Mouse (Mus musculus) kidney, embryonic 14.5 days (tissue): ENCODE measurements around the gene Cbl. TPM values are rescaled to one million over a fixed set of nuclear protein-coding genes. Genes with fewer than 3 reads are reported as not detected.

ENCODE experiments used
- ATAC-seq: fragments of 200-750 bp; cut with Nextera tagmentation; 2 replicates; pipeline ENCODE4 v1.8.0; 2017; ENCODE audit warnings: moderate number of reproducible peaks, mild to moderate bottlenecking, moderate TSS enrichment, moderate library complexity; ENCODE audit not compliant: low FRiP score, low TSS enrichment
- H3K27ac ChIP-seq: fragments of 300-500 bp; sonication (generic); 2 replicates; pipeline ENCODE4 v1.5.1; 2014; ENCODE audit warnings: low read depth, mild to moderate bottlenecking, low read length, moderate library complexity, mixed read lengths
- H3K27me3 ChIP-seq: fragments of 300-500 bp; sonication (generic); 2 replicates; pipeline ENCODE4 v1.6.1; 2014; ENCODE audit warnings: mild to moderate bottlenecking, low read length; ENCODE audit not compliant: control insufficient read depth, insufficient read depth
- H3K36me3 ChIP-seq: fragments of 300-500 bp; sonication (generic); 2 replicates; pipeline ENCODE4 v1.6.1; 2014; ENCODE audit warnings: low read length, mixed read lengths; ENCODE audit not compliant: control insufficient read depth, insufficient read depth
- H3K4me1 ChIP-seq: fragments of 300-500 bp; sonication (generic); 2 replicates; pipeline ENCODE4 v1.6.1; 2014; ENCODE audit warnings: low read length, mixed read lengths; ENCODE audit not compliant: control insufficient read depth, insufficient read depth
- H3K4me2 ChIP-seq: fragments of 300-500 bp; sonication (generic); replicated peaks from 2 replicates; pipeline ENCODE4 v1.6.1; 2014; ENCODE audit warnings: low read depth, mild to moderate bottlenecking, low read length
- H3K4me3 ChIP-seq: fragments of 300-500 bp; sonication (generic); 2 replicates; pipeline ENCODE4 v1.5.1; 2014; ENCODE audit warnings: mild to moderate bottlenecking, low read length
- H3K9ac ChIP-seq: fragments of 300-500 bp; sonication (generic); 2 replicates; pipeline ENCODE4 v1.6.1; 2014; ENCODE audit warnings: low read depth, mild to moderate bottlenecking, low read length, moderate library complexity
- H3K9me3 ChIP-seq: fragments of 300-500 bp; sonication (generic); 2 replicates; pipeline ENCODE4 v1.6.1; 2016; ENCODE audit warnings: low read length; ENCODE audit not compliant: control insufficient read depth
- WGBS: fragments of 180-500 bp; shearing (Covaris S2); extraction: QIAGEN DNeasy Blood & Tissue Kit; methylation state at CpG from one replicate; pipeline ENCODE4 v1.1.7; 2014; 5-methylcytosine and 5-hydroxymethylcytosine counted together
- polyA plus RNA-seq: library from polyadenylated mRNA; unstranded; fragments of >200 nt; fragmentation: Nextera tagmentation; extraction: Ambion mirVana; gene quantifications from 2 replicates; pipeline ENCODE4 v1.2.1, GENCODE M21; 2014

Cbl gene
- polyA plus RNA-seq, 1 experiment from 2014 or later: 27.9 TPM

DNA sequence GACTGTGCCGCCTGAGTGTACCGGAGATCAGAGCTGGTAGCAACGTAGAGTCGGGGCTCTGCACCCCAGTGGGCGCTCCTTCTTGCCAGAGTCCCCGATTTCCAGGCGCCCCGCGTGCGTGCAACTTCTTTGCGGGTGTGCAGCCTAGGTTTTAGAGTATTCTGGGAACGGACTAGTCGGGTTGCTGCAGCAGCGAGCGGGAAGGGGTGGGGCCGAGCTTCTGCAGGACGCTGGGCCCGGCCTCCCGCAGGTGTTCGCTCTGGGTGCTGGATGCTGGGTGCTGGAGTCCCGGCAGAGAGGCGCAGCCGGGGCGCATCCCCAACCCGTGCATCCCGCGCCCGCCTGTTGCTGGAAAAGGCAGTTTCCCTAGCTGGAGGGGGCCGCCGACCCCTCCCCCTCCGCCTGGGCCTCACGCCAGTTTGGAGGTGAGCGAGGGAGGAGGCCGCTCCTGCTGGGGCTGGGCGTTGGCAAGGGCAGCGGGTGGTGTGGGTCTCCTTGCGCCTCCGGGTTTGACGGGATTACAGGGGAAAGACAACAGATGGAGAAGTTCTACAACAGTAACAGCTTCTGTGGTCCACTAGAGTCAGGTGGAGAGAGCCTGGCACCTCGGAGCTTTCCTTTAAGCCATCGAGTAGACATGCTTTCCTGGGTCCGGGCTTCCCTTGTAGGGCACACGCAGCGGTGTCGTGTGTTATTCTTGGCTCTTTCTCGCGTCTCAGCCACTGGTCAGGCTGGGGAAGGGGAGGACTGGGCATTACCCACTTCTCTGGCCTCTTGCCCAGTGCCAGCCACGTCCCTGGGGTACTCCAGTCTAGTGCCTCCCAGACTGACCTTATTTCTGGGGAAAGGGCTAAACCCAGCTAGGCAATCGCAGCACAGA lies 98.8 kb downstream of the Cbl start:
- H3K9me3 ChIP-seq: no peaks in the 10 kb centered on the region
- WGBS: 1% methylated on average over 48 of the region's 49 CpGs
- H3K4me3 ChIP-seq: peak overlapping the region; percentile 61
- H3K4me1 ChIP-seq: peaks cover 33% of the 10 kb centered on the region
- H3K9ac ChIP-seq: peak overlapping the region; percentile 62
- no peak overlapping the region; the same call in 1 of the 2 replicates for H3K27ac ChIP-seq
- no peaks in the 10 kb centered on the region for H3K27me3 ChIP-seq
- peak overlapping the region; percentile 80 for H3K4me2 ChIP-seq
- ATAC-seq: no peak
- H3K36me3 ChIP-seq: peaks cover 10% of the 10 kb centered on the region

DNA sequence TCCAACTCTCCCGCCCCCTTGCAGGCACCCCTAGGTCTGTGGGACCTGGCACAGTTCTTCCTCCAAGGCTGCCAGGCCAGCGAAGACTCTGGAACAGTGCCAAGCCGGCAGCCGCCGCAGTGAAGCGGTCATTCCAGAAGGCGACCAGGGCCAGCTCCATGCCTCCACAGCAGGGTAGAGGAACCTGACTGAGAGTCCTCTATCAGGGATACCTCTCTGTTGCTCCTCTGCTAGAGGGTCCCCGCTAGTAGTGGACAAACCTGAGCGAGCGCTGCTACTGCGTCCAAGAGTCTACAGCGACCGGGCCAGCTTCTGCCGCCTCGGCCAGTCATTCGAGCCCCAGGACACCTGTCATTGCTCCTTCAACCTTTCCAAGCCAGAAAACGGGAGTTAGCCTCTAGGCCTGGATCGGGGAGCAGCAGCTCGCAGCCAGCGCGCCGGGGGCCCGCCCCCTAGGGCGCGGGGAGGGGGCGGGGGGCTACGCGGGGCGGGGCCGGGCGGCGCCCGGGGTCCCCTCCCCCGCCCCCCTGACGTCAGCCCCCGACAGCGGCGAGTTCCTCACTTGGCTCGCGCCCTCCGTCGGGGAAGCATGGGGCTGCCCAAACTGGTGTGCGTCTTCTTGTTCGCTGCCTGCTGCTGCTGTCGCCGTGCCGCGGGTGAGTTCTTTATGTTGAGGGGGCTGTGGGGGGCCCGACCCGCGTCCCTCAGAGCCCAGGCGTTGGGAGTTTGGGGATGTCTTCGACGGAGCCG lies 99.6 kb downstream of the Cbl start, which contains the start of gene Mcam:
Gene Mcam (plus strand): TSS at position 369 of the 750 bp plus-strand sequence.
- H3K4me2 ChIP-seq: peak within 1 kb of the TSS; percentile 80
- peaks cover 5% of the 10 kb centered on the region for H3K36me3 ChIP-seq
- H3K27ac ChIP-seq: peak within 1 kb of the TSS; percentile 78
- WGBS: under 1% methylated on average over 39 of the region's 55 CpGs
- H3K9me3 ChIP-seq: no peaks in the 10 kb centered on the region
- H3K4me3 ChIP-seq: peak within 1 kb of the TSS; percentile 61
- ATAC-seq: peak; percentile 21
- H3K27me3 ChIP-seq: no peaks in the 10 kb centered on the region
- peaks cover 39% of the 10 kb centered on the region for H3K4me1 ChIP-seq
- H3K9ac ChIP-seq: peak within 1 kb of the TSS; percentile 62

DNA sequence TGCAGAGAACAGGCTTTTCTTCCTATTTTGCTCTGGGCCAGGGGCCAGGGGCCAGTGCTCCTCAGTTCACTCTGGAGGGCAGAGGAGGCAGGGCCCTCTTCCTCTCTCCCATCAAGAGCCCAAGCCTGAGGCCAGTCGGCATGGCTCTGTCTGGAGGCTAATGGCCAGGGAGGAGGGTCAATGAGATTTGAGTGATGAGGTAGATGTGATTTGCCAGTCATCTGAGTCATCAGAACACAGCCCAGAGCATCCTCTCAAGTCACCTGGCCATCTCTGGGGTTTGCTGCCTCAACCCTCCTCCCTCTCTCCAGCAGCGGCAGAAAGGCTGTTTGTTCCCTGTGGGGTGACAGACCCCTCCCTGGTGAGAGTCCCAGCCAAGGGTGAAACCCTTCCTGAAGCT lies 100.6 kb downstream of the Cbl start:
- H3K9ac ChIP-seq: no peak overlapping the region; the same call in 1 of the 2 replicates
- no peaks in the 10 kb centered on the region for H3K36me3 ChIP-seq
- H3K27ac ChIP-seq: peak overlapping the region; percentile 78
- H3K4me1 ChIP-seq: peaks cover 46% of the 10 kb centered on the region
- no peaks in the 10 kb centered on the region for H3K27me3 ChIP-seq
- H3K9me3 ChIP-seq: no peaks in the 10 kb centered on the region
- no peak for ATAC-seq
- H3K4me2 ChIP-seq: peak overlapping the region; percentile 80
- 10% methylated on average over 2 of the region's 2 CpGs for WGBS
- H3K4me3 ChIP-seq: peak overlapping the region; percentile 61; the same call in 1 of the 2 replicates

DNA sequence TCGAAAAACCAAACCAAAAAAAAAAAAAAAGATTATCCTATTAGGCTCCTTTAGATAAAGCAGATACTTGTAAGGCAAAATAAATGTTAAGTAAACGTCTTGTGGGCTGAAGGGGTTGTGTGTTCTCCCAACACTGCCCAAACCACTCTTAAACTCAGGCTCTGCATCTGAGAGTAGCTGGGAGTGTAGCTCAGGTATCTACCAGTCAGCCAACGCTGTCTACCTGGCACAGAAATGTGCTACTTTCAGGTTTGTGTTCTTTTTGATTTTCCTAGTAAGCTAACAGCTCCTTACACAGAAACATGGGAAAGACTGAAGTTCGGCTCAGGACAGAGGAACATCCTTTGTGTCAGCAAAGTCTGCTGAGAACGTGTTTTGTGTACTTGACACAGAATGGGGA lies 101.6 kb downstream of the Cbl start:
- H3K4me1 ChIP-seq: peaks cover 46% of the 10 kb centered on the region
- no peak overlapping the region for H3K9ac ChIP-seq
- H3K4me2 ChIP-seq: no peak overlapping the region
- H3K9me3 ChIP-seq: no peaks in the 10 kb centered on the region
- no peaks in the 10 kb centered on the region for H3K27me3 ChIP-seq
- WGBS: 71% methylated on average over 5 of the region's 5 CpGs
- peak overlapping the region; percentile 88; the same call in 1 of the 2 replicates for H3K27ac ChIP-seq
- H3K36me3 ChIP-seq: no peaks in the 10 kb centered on the region
- no peak overlapping the region for H3K4me3 ChIP-seq
- no peak for ATAC-seq

DNA sequence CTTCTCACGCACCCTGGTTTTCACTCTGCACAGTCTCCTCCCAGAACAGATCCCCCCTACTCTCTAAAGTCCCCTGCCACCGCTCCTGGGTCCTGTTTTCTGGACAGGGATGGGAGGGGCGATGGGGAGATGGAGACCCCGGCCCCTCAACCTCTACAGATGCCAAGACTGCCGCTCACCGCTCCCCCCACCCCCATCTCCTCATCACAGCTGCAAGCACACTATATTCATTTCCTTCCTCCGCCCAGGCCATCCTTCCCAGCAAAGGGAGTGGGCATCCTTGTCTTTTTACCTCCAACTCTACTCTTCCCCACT lies 102.6 kb downstream of the Cbl start:
- 39% methylated on average over 7 of the region's 7 CpGs for WGBS
- Histone ChIP-seq H3K4me3 (no peak overlapping the region), H3K27me3 (no peaks in the 10 kb centered on the region), H3K9ac (no peak overlapping the region), H3K4me1 (peaks cover 48% of the 10 kb centered on the region), H3K36me3 (no peaks in the 10 kb centered on the region), H3K4me2 (no peak overlapping the region), H3K9me3 (no peaks in the 10 kb centered on the region), H3K27ac (peak overlapping the region; percentile 88; the same call in 1 of the 2 replicates)
- ATAC-seq: 0 out of 2 replicates have a peak, but pooled peaks have one; percentile 1

DNA sequence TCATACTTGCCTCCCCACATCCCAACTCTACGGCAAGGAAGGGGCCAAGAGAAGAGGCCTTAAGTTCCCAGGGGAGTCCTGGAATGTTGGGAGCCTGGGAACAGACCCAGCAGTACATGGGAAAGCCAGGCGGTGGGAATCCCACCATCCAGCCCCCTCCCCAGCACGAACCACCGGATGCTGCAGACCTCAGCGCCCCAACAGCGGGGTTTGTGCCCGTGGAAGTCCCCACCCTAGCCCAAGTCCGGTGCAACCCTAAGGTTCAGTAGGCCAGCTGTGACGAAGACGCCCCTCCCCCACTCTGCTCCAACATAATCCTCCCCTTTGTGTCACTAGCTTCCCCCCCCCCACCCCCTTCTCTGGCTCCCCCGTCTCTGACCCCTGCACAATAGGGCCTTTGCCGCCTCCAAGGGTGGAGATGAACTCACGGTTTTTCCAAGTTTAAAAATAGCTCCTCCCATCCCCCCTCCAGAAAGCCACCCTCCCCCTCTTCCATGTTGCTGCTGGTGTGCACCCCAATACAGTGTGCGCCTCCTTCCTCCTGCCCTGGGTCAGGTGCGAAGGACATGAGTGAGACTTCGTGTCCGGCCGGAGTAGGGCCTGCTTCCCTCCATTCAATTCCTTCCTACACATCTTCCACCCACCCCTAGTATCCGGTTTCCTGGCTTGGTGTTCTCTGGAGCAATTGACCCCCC lies 103.1 kb downstream of the Cbl start:
- peak; percentile 36 for ATAC-seq

DNA sequence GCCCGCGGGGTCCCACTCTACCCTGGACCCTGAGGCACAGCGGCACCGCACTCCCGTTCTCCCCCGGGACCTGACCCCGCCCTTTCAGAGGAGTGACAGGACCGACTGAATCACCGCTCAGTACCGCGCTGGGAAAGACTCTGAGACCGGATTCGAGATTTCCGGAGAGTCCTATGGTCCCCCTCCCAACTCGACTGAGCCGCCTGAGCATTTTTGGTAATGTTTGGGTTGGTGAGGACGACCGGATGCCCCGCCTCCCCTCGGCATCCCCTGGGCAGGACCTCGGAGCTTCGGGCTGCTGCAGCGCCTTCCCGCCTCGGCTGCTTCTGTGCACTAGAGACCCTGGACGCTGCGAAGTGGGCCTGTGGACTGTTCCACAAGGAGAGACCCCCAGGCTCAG lies 103.8 kb downstream of the Cbl start:
- WGBS: under 1% methylated on average over 27 of the region's 27 CpGs
- H3K27ac ChIP-seq: peak overlapping the region; percentile 88
- ATAC-seq: peak; percentile 44
- H3K4me3 ChIP-seq: peak overlapping the region; percentile 36
- H3K36me3 ChIP-seq: no peaks in the 10 kb centered on the region
- H3K4me1 ChIP-seq: peaks cover 52% of the 10 kb centered on the region
- H3K27me3 ChIP-seq: no peaks in the 10 kb centered on the region
- peak overlapping the region; percentile 52 for H3K9ac ChIP-seq
- no peaks in the 10 kb centered on the region for H3K9me3 ChIP-seq
- peak overlapping the region; percentile 64 for H3K4me2 ChIP-seq

More for the DNA sequence above, 103.1 kb downstream of the Cbl start:
- peak overlapping the region; percentile 64 for H3K4me2 ChIP-seq
- 13% methylated on average over 17 of the region's 19 CpGs for WGBS
- H3K27me3 ChIP-seq: no peaks in the 10 kb centered on the region
- no peaks in the 10 kb centered on the region for H3K9me3 ChIP-seq
- peak overlapping the region; percentile 88 for H3K27ac ChIP-seq
- H3K4me3 ChIP-seq: peak overlapping the region; percentile 36; the same call in 1 of the 2 replicates
- H3K9ac ChIP-seq: 0 out of 2 replicates have a peak overlapping the region, but pooled peaks have one; percentile 31
- H3K4me1 ChIP-seq: peaks cover 51% of the 10 kb centered on the region
- no peaks in the 10 kb centered on the region for H3K36me3 ChIP-seq

DNA sequence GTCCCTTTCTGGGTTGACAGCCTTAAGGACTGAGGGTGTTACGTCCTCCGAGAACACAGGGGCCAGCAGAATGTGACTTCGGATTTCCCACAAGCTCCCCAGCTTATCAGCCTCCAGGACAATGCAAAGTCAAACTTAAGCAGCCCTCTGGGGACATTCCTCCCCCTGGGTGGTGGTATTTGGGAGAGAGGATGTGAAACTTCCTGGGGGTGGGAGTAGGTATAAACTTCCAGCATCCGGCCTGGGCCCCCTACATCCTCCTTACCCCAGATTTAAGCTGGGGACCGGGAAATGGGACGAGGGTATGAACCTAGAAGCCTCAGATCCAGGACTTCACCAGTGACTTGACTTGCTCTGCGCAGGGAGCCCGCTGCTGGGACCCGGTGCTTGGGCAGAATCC lies 104.2 kb downstream of the Cbl start:
- Histone ChIP-seq H3K4me1 (peaks cover 56% of the 10 kb centered on the region), H3K4me2 (peak overlapping the region; percentile 64), H3K27ac (peak overlapping the region; percentile 88), H3K4me3 (peak overlapping the region; percentile 36), H3K36me3 (no peaks in the 10 kb centered on the region), H3K9me3 (no peaks in the 10 kb centered on the region), H3K27me3 (no peaks in the 10 kb centered on the region), H3K9ac (peak overlapping the region; percentile 52)
- 8% methylated on average over 9 of the region's 9 CpGs for WGBS
- ATAC-seq: no peak
